Mouse (Mus musculus) cerebellum, adult 2 months (tissue): ENCODE measurements around the gene Slc12a1.

Experiments used
- CTCF ChIP-seq: fragments of 200-500 bp; IDR thresholded peaks from 2 replicates; pipeline ENCODE4 v1.5.1; 2011; ENCODE audit warnings: low read depth, mild to moderate bottlenecking, control low read depth, low read length, moderate library complexity, borderline replicate concordance; ENCODE audit not compliant: insufficient read depth
- POLR2A ChIP-seq: fragments of 200-500 bp; IDR thresholded peaks from 2 replicates; pipeline ENCODE4 v1.6.1; 2011; ENCODE audit warnings: low read length, control low read depth, borderline replicate concordance; ENCODE audit not compliant: insufficient read depth

- TF ChIP-seq POLR2A (no peak), CTCF (no peak)
Measured at GRCm38 (mm10) chr2:125232183-125232582, 79.9 kb downstream of the Slc12a1 start.
